Mouse (Mus musculus) Muller cell, postnatal 12 days (primary cell): ENCODE measurements at regions not wholly inside any gene's neighbourhood (a gene's known extent, or its start where the extent isn't known, plus 50 kb on each side); places are given as distances from the start of the nearest gene placed in this dataset.

Experiments used
- DNase-seq: peaks from one replicate; pipeline ENCODE4 v3.0.0-alpha.2; 2015; ENCODE audit errors: inconsistent ontology term

- DNase-seq = no peak
These were observed 234.1 kb downstream of the Gm45692 start for GRCm38 (mm10) chr8:26353476-26353875.

DNA sequence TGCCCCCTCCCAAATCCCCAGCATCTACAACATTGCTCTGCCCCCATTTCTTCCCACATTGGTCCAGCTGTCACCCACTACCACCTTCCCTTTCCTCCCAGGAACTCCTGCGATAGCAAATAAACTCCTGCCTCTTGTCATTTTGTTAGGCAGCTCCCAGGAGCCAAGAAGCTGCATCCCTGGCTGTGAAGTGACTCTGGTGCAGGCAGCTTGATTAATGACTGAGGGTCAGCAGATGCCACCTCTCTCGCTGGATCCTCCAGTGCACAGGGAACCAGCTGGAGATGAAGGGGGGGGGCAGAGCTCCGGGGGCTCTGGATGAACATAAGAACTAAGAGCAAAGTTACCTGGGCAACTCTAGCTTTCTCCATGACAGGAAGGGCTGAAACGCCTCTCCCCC lies 235.2 kb downstream of the Gm45692 start:
- DNase-seq = no peak

GRCm38 (mm10) chr8:26356801-26357200 lies 237.5 kb downstream of the Gm45692 start:
- no peak for DNase-seq

DNA sequence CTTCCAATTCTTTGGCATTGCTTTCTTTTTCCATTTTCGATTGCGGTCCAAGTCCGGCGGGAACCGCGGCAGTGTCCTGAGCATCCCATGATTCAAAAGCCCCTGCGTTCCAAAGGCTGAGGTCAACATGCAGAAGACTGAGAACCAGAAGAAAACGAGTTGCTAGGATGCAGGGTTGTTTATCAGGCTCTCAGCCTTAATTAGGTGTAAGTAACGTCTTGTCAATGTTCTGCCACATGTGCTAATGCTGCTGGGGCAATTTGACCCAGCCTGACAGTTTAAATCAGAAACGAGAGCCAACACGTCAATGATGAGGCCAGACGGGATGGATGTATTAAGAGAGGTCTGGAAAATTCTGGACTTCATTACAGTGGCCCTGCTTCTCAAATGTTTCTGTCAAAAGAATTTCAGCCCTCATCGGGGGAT lies 239.4 kb downstream of the Gm45692 start:
- DNase-seq = no peak

DNA sequence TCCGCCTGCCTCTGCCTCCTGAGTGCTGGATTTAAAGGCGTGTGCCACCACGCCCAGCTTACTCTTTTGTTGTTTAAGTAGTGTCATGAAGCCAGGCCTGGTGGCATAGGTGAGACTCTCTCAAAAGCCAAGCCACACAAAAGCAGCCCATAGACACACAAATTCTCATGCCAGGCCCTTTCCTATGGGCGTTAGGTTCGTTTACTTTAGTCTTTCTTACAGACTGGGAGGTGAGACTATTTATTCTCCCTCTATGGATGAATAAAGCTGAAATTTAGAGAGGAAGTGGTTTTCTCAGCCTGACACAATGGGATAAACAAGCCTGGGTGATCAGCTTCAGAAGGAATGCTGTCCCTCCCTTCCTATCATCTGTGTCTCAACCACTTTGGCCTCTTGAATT lies 243.0 kb downstream of the Gm45692 start:
- no peak for DNase-seq

DNA sequence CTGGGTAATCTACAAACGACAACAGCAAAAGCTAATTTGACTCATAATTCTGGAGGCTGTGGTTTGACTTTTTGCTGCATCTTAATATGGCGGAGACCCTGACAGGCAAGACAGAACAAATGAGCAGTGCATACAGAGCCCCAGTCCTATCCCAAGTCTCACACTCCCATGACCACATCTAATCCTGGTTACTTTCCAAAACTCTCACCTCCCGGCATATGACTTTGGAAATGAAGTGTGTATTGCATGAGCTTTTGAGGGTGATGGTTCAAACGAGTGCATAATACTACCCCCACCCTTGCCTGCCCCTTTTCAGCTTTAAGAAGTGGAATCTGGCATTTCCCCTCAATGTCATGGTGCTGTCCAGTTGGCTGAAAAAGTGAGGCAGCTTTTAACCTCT lies 244.3 kb downstream of the Gm45692 start:
- DNase-seq = no peak

DNA sequence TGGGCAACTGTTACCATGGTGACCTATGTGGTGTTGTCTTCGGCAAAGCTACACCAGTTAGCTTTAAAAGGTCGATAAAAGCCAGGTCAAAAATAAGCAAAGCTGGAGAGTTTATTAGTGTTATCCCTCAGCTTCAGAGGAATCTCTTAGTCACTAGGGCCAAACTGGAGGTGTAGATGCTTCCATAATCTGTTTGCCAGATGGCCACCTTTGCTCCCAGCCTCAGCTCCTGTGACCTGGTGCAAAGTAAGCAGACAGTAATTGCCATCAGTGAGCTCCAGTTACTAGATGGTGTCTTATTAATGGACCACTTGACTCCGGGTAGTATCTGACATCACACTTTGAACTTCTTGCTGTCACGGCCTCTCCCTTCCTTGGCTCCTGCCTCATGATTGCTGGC lies 245.3 kb downstream of the Gm45692 start:
- no peak for DNase-seq

GRCm38 (mm10) chr8:26380668-26381067 lies 261.3 kb downstream of the Gm45692 start:
- peak; percentile 11 for DNase-seq

GRCm38 (mm10) chr8:26382426-26382825 lies 263.1 kb downstream of the Gm45692 start:
- DNase-seq = no peak

GRCm38 (mm10) chr8:26383886-26384285 lies 264.6 kb downstream of the Gm45692 start:
- DNase-seq = no peak

DNA sequence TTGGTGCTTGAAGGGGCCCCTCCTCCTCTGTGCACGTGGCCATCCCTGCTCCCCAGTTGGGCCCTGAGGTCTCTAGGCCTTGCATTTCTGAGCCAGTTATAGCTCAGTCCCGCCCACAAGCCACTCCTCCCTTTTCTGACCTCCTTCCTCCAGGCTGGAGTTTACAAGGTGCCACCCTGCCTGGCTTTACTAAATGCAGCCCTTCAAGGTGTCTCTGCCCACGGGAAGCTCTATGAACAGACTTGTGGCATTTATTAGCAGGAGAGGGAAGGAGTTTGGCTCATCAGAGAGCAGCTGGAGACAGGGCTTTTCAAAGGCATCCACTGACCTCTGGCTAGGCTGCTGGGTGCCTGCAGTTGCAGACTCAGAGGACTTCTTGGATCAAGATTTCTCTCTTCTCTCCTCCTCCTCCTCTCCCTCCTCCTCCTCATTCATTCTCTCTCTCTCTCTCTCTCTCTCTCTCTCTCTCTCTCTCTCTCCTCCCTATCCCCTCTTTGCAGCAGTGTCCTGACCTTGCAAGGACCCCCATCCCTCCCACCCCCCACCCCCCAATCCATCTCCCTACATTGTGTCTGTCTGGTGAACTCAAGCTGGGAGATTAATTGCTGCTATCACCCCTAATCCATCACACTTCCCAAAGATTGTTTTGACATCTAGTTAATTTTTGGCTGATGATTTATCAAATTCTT lies 265.1 kb downstream of the Gm45692 start:
- peak; percentile 12 for DNase-seq

- no peak for DNase-seq
These were observed 265.6 kb downstream of the Gm45692 start for GRCm38 (mm10) chr8:26384994-26385345.

DNA sequence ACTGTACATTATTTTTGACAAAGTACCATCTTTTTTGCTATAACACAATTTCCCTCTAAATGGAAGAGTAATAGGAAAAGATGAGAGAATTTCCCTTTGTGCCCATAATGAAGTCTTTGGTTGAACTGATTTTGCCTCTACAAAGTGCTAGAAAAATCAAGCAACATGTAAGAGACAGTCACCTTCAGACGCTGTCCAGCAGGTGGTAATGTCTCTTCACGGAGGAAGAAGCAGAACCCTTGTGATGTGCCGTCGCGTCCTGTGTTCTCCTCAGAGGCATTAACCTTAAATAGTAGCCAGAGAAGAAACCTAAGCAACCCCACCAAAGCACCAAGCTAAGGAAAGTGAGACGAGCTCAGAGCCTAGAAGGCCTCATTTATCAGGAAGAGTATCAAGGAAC lies 275.7 kb downstream of the Gm45692 start:
- no peak for DNase-seq

DNA sequence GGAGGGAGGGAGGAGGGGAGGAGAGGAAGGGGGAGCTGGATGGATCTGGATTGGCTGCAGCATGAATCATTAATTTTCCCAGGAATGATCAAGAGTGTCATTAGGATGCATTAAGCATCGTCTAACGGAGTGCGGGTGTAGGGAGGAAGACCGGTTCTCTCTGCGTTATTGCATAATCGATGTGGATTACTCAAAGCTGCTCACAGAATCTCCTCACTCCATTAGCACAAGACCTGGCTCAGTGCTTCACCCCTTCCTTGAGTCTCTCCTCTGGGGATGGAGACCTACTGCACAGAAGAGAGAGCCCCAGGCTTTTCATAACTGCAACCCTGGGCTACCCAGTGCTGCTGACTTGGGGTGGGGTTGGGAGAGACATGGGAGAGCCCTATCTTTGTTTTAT lies 300.7 kb downstream of the Gm45692 start:
- DNase-seq = no peak

- DNase-seq = no peak
These were observed 301.2 kb downstream of the Gm45692 start for GRCm38 (mm10) chr8:26420536-26420935.

DNA sequence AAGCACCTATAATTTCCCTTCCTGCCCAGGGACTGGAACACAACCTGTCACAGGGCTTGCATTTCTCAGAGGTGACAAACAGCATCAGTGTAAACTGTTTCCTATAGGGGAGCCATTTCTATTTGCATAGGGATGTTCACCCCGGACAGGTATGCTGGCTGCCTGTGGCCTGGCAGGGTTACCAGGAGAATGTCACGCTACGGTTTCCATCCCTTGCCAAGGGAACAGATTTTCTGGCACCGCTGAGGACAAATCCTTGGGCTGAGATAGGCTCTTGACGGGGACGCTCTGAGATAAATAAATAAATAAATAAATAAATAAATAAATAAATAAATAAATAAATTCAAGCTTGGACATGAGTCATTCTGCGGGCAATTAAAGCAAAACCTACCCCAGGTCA lies 308.0 kb downstream of the Gm45692 start:
- DNase-seq = no peak

- no peak for DNase-seq
These were observed 310.5 kb downstream of the Gm45692 start for GRCm38 (mm10) chr8:26429751-26430327.

- no peak for DNase-seq
These were observed 313.0 kb downstream of the Gm45692 start for GRCm38 (mm10) chr8:26432161-26432919.

DNA sequence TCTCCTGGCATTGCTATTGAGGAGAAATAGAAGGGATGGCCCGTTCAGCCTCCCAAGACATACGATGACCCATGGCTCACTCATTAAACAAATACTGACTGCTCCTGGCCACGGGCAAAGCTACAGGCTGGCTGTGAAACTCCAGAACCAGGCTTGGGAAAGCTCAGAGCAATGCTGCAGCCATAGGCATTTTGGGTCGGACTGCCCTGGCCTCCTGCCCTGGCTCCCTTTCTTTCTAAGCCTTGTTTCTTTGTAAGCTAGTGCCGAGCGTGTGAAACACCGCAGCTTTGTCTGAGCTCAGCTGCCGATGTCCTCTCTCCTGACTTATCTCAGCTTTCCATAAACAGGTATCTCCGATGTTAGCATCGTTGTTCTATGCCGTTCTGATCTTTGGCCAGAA lies 316.9 kb downstream of the Gm45692 start:
- no peak for DNase-seq

DNA sequence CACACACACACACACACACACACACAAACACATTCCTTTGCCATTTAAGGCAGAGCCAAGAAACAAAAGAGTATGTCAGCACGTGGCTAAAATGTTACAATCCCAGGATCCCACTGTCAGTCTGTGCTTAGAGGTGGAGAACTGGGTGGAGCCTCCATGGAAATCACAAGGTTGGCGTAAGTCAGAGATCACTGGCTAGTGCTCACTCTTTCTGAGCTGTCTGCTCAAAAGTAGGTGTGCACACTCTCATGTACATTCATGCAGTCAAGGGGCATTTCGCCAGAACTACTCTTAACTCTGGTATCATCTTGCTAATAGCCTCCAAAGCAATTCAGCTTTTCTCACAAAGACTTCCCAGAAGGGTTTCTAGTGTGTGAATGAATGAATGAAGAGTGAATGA lies 318.2 kb downstream of the Gm45692 start:
- no peak for DNase-seq

- no peak for DNase-seq
These were observed 319.0 kb downstream of the Gm45692 start for GRCm38 (mm10) chr8:26438246-26438862.

DNA sequence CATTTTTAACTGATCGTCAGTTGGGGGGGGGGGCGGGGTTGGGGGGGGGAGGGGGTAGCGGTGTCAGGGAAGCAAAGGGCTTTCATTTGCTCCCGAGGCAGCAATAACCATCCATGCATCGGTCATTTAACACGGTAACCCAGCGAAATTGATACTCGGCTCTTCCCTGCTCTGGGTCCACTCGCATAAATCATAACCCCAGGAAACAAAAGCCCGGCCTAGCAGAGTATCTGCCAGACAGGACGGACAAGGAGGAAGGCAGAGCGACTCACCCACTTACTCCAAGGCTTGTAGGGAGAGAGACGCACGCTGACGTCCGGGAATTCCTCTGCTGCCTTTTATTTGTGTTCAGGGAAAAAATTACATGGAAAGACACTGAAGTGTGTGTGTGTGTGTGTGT lies 319.5 kb downstream of the Gm45692 start:
- DNase-seq = no peak
